Mouse (Mus musculus) bone marrow macrophage, adult 2 months (primary cell): ENCODE measurements at regions not wholly inside any gene's neighbourhood (a gene's known extent, or its start where the extent isn't known, plus 50 kb on each side); places are given as distances from the start of the nearest gene placed in this dataset.

Experiments used
- CTCF ChIP-seq: IDR thresholded peaks from 2 replicates; pipeline ENCODE4 v1.5.1; 2012; ENCODE audit warnings: low read depth, mild to moderate bottlenecking, low read length, moderate library complexity
- POLR2A ChIP-seq: IDR thresholded peaks from 2 replicates; pipeline ENCODE4 v1.6.1; 2012; ENCODE audit warnings: mild to moderate bottlenecking, low read depth, low read length, borderline replicate concordance

- no peak for TF ChIP-seq CTCF
- no peak for TF ChIP-seq POLR2A
Observed at GRCm38 (mm10) chr2:48456072-48457040, 357.6 kb upstream of the Acvr2a start.
